ENCODE assay signal across 8 mouse cellular contexts in the genomic region with DNA sequence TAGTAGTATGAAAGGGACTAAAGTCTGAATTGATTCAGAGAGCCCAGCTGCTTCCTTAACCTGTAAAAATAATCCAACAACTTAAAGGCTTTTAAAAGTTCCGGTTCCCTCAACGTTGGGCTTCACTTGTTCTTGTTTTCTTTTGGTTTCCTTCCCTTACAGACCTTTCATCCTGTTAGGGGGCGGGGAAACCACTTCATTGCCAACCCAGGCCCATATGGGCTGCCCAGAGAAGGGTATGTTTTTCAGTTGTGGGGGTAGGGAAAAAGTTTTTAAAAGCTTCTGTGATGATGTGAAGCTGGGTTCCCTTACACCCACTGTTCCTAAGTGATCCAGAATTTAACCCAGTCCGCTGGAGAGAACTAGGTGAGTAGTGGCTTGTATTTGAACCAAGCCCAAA. TPM values are rescaled to one million over a fixed set of nuclear protein-coding genes. Genes with fewer than 3 reads are reported as not detected.
DNase-seq lines count a peak whose midpoint lies in the region; ATAC-seq and TF ChIP-seq lines count a peak whose summit lies in the region.

No protein-coding gene starts in this region.

- H3K9me3 ChIP-seq in heart, embryonic 10.5 days: no peaks in the 10 kb centered on the region
- no peaks in the 10 kb centered on the region for H3K9me3 ChIP-seq in lung, postnatal 0 days (ENCODE audit: low read length)
- H3K9me3 ChIP-seq in stomach, postnatal 0 days (ENCODE audit: control insufficient read depth, low read length): no peaks in the 10 kb centered on the region

- 21% methylated on average over 4 of the region's 4 CpGs for WGBS in heart, embryonic 10.5 days
- WGBS in bone marrow, adult 2 months: 1% methylated on average over 4 of the region's 4 CpGs
- 6% methylated on average over 4 of the region's 4 CpGs for WGBS in lung, postnatal 0 days
- whole genome bisulfite sequencing in stomach, postnatal 0 days: 9% methylated on average over 4 of the region's 4 CpGs

- intact Hi-C loops in heart, postnatal 36 days (cut with DNase I): loop anchor here (2.0 to 10.0 kb wide), 6 partner anchors 47 to 423 kb away; a partner anchor contains a TSS
- intact Hi-C loops in heart, postnatal 10 days (cut with DNase I): loop anchor here (5.0 to 10.0 kb wide), 3 partner anchors 36 to 423 kb away; no protein-coding TSS in a partner anchor

- no peak for TF ChIP-seq CTCF in bone marrow, adult 2 months (IDR thresholded peaks at IDR 0.05; ENCODE audit: control insufficient read depth, insufficient read depth, low read length)
- TF ChIP-seq CTCF in lung, postnatal 0 days (IDR thresholded peaks at IDR 0.05): no peak
- no peak for TF ChIP-seq CTCF in stomach, postnatal 0 days (IDR thresholded peaks at IDR 0.05; ENCODE audit: low read depth)

- H3K4me3 ChIP-seq in heart, embryonic 10.5 days: peak overlapping the region; percentile 96
- peak overlapping the region; percentile 6 for H3K4me3 ChIP-seq in bone marrow, adult 2 months (replicated peaks; ENCODE audit: control insufficient read depth, low read depth, low read length)
- peak overlapping the region; percentile 94 for H3K4me3 ChIP-seq in lung, postnatal 0 days (ENCODE audit: low read depth, low read length)
- H3K4me3 ChIP-seq in stomach, postnatal 0 days (ENCODE audit: low read depth, low read length): peak overlapping the region; percentile 94

- peak overlapping the region; percentile 99 for H3K27ac ChIP-seq in heart, embryonic 10.5 days
- H3K27ac ChIP-seq in bone marrow, adult 2 months (ENCODE audit: control insufficient read depth, insufficient read depth, low read depth, low read length, poor library complexity): no peak overlapping the region
- peak overlapping the region; percentile 89; the same call in 1 of the 2 replicates for H3K27ac ChIP-seq in lung, postnatal 0 days (ENCODE audit: low read length)
- peak overlapping the region; percentile 89 for H3K27ac ChIP-seq in stomach, postnatal 0 days (replicated peaks)

- 0 out of 2 replicates have a peak overlapping the region, but pooled peaks have one; percentile 80 for H3K9ac ChIP-seq in lung, postnatal 0 days (replicated peaks; ENCODE audit: low read depth)
- H3K9ac ChIP-seq in stomach, postnatal 0 days (ENCODE audit: low read length): peak overlapping the region; percentile 94; the same call in 1 of the 2 replicates

- H3K4me2 ChIP-seq in lung, postnatal 0 days (replicated peaks; ENCODE audit: low read depth, low read length): peak overlapping the region; percentile 94
- H3K4me2 ChIP-seq in stomach, postnatal 0 days (replicated peaks; ENCODE audit: low read depth): peak overlapping the region; percentile 95

- TF ChIP-seq POLR2A in bone marrow, adult 2 months (IDR thresholded peaks at IDR 0.05; ENCODE audit: borderline replicate concordance, control insufficient read depth, low read depth, low read length): no peak

- peaks cover 17% of the 10 kb centered on the region for H3K36me3 ChIP-seq in heart, embryonic 10.5 days
- H3K36me3 ChIP-seq in lung, postnatal 0 days (ENCODE audit: insufficient read depth, low read length): no peaks in the 10 kb centered on the region
- H3K36me3 ChIP-seq in stomach, postnatal 0 days (ENCODE audit: control insufficient read depth, insufficient read depth, low read length): no peaks in the 10 kb centered on the region

- H3K27me3 ChIP-seq in heart, embryonic 10.5 days (ENCODE audit: insufficient read depth, poor library complexity, severe bottlenecking): no peaks in the 10 kb centered on the region
- H3K27me3 ChIP-seq in lung, postnatal 0 days (replicated peaks; ENCODE audit: insufficient read depth, low read length): no peaks in the 10 kb centered on the region
- H3K27me3 ChIP-seq in stomach, postnatal 0 days (ENCODE audit: control insufficient read depth, insufficient read depth, low read length): no peaks in the 10 kb centered on the region

- ATAC-seq in lung, postnatal 0 days: no peak
- ATAC-seq in stomach, postnatal 0 days (ENCODE audit: low FRiP score, low TSS enrichment): no peak

- TF ChIP-seq EP300 in lung, postnatal 0 days (IDR thresholded peaks at IDR 0.05): no peak
- no peak for TF ChIP-seq EP300 in stomach, postnatal 0 days (optimal IDR thresholded peaks at IDR 0.05)

- peaks cover 50% of the 10 kb centered on the region for H3K4me1 ChIP-seq in heart, embryonic 10.5 days
- peaks cover 2% of the 10 kb centered on the region for H3K4me1 ChIP-seq in bone marrow, adult 2 months (ENCODE audit: control insufficient read depth, insufficient read depth, low read length)
- H3K4me1 ChIP-seq in lung, postnatal 0 days (ENCODE audit: insufficient read depth, low read depth, low read length): peaks cover 16% of the 10 kb centered on the region
- no peaks in the 10 kb centered on the region for H3K4me1 ChIP-seq in stomach, postnatal 0 days (replicated peaks; ENCODE audit: control insufficient read depth, insufficient read depth)

- DNase-seq in heart, embryonic 10.5 days (ENCODE audit: low spot score): peak; percentile 67
- no peak for DNase-seq in heart, postnatal 36 days
- DNase-seq in heart, postnatal 10 days: peak; percentile 38 to 47
- DNase-seq in lung, postnatal 0 days (ENCODE audit: low spot score): peak; percentile 51
- DNase-seq in stomach, postnatal 0 days (ENCODE audit: low spot score): no peak
- DNase-seq in c-Kit-positive CD71-positive TER-119-positive erythroid progenitor cells, embryonic 14.5 days (ENCODE audit: low spot score): no peak
- no peak for DNase-seq in right cerebral cortex, postnatal 25 days

RNA-seq across cellular contexts. Expression of a gene that starts 1.0 kb away (rescaled TPM):
- polyA plus RNA-seq in heart, embryonic 10.5 days (2016; fragmentation: Nextera tagmentation; extraction: Ambion mirVana): 39.0 and 40.8 TPM in 2 replicates
- 10 to 100 TPM; 41.8 to 47.5 TPM for total RNA-seq in heart, postnatal 36 days (2021)
- polyA plus RNA-seq in bone marrow, adult 2 months (2011; ENCODE audit: insufficient read depth, insufficient read length, low replicate concordance, missing spikeins): 5.0 and 6.8 TPM in 2 replicates
- total RNA-seq in heart, postnatal 10 days (2021): 10 to 100 TPM; 40.0 to 42.7 TPM
- 12.5 and 14.7 TPM in 2 replicates for polyA plus RNA-seq in lung, postnatal 0 days (2015; fragmentation: Nextera tagmentation; extraction: Ambion mirVana)
- 8.4 and 8.6 TPM in 2 replicates for polyA plus RNA-seq in stomach, postnatal 0 days (2015; fragmentation: Nextera tagmentation; extraction: Ambion mirVana)

RNA-seq across cellular contexts. Expression of a gene that starts 47.0 kb away (rescaled TPM):
- 207 and 233 TPM in 2 replicates for polyA plus RNA-seq in heart, embryonic 10.5 days (2016; fragmentation: Nextera tagmentation; extraction: Ambion mirVana)
- total RNA-seq in heart, postnatal 36 days (2021): 100 to 1,000 TPM; 128 to 130 TPM
- polyA plus RNA-seq in bone marrow, adult 2 months (2011; ENCODE audit: insufficient read depth, insufficient read length, low replicate concordance, missing spikeins): 30.0 and 75.9 TPM in 2 replicates
- total RNA-seq in heart, postnatal 10 days (2021): 100 to 1,000 TPM; 163 to 167 TPM
- 244 and 267 TPM in 2 replicates for polyA plus RNA-seq in lung, postnatal 0 days (2015; fragmentation: Nextera tagmentation; extraction: Ambion mirVana)
- 287 and 295 TPM in 2 replicates for polyA plus RNA-seq in stomach, postnatal 0 days (2015; fragmentation: Nextera tagmentation; extraction: Ambion mirVana)

Comparison
In these comparisons a context has a peak if more than half of its experiments do, and no peak if none do; other contexts are left out.
1. DNase-seq: peak in heart, embryonic 10.5 days (single experiment), heart, postnatal 10 days (2 of 2) and lung, postnatal 0 days (single experiment); none in heart, postnatal 36 days (0 of 2), stomach, postnatal 0 days (single experiment), c-Kit-positive CD71-positive TER-119-positive erythroid progenitor cells, embryonic 14.5 days (single experiment) and right cerebral cortex, postnatal 25 days (single experiment).
2. H3K4me3 ChIP-seq: peak in every context shown above with its lines; median percentile 96 in heart, embryonic 10.5 days; 94 in lung, postnatal 0 days; 94 in stomach, postnatal 0 days; 6 in bone marrow, adult 2 months.